Mouse (Mus musculus): ENCODE data around the gene Dgcr2.

DNA sequence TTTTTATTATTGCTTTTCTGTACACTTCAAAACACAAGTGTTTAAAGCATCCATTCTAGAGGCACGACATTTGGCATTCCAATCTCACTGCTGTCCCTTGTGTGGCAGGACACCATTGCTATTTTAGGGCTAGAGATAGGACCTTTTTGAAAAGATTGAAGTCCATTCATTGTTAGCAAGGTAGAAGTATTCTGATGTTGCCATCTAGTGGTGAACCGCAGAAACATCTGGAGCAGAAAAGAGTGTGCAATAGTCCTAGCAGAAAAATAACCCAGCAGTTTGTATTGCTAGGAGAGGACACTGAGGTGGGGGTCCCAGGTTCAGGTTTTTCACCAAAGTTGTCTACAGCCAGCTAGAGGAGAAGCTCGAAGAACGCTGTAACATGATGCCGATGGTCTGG, 86.2 kb downstream of the Dgcr2 start:
- TF ChIP-seq CTCF (IDR thresholded peaks at IDR 0.05; ENCODE audit: borderline replicate concordance, extremely low read depth, insufficient read depth, insufficient read length) (peak; percentile 51; the same call in 1 of the 2 replicates), POLR2A (IDR thresholded peaks at IDR 0.05; ENCODE audit: borderline replicate concordance, extremely low read depth, insufficient read depth, insufficient read length, poor library complexity, severe bottlenecking) (no peak)
